Mouse (Mus musculus) G1E (cell line): ENCODE measurements at regions not wholly inside any gene's neighbourhood (a gene's known extent, or its start where the extent isn't known, plus 50 kb on each side); places are given as distances from the start of the nearest gene placed in this dataset.

ENCODE experiments used
- CTCF ChIP-seq: IDR thresholded peaks from 2 replicates; pipeline ENCODE4 v1.5.1; 2012; ENCODE audit warnings: low read depth, low read length, inconsistent platforms, mixed read lengths
- GATA1 ChIP-seq: IDR thresholded peaks from 2 replicates; pipeline ENCODE4 v1.6.1; 2012; ENCODE audit warnings: borderline replicate concordance, low read length, inconsistent platforms, mixed read lengths
- POLR2AphosphoS5 ChIP-seq: IDR thresholded peaks from 2 replicates; pipeline ENCODE4 v1.6.1; 2012; ENCODE audit warnings: low read depth, low read length, inconsistent platforms; ENCODE audit not compliant: insufficient replicate concordance
- TAL1 ChIP-seq: conservative IDR thresholded peaks from 2 replicates; pipeline ENCODE4 v1.6.1; 2012; ENCODE audit warnings: low read depth, low read length, inconsistent platforms, mixed read lengths

- TF ChIP-seq CTCF, result no peak
- TF ChIP-seq POLR2AphosphoS5, result no peak
- no peak for TF ChIP-seq TAL1
- TF ChIP-seq GATA1, result no peak
Observed at GRCm38 (mm10) chr9:67630173-67630572, 70.7 kb upstream of the Tln2 start.
